Mouse (Mus musculus) embryonic facial prominence, embryonic 14.5 days (tissue): ENCODE measurements at regions not wholly inside any gene's neighbourhood (a gene's known extent, or its start where the extent isn't known, plus 50 kb on each side); places are given as distances from the start of the nearest gene placed in this dataset.
A peak's percentile ranks its signal among the peaks of the same experiment; 100 is the strongest.

Experiments
- ATAC-seq: fragments of 200-750 bp; cut with Nextera tagmentation; 2 replicates; pipeline ENCODE4 v1.8.0; 2017; ENCODE audit warnings: low read depth, moderate number of reproducible peaks, moderate TSS enrichment
- DNase-seq: peaks from one replicate; pipeline ENCODE4 v3.0.0-alpha.2; 2015; ENCODE audit warnings: low spot score
- H3K27ac ChIP-seq: fragments of 300-500 bp; sonication (generic); replicated peaks from 2 replicates; pipeline ENCODE4 v1.5.1; 2014; ENCODE audit warnings: low read depth, mild to moderate bottlenecking, low read length, moderate library complexity
- H3K27me3 ChIP-seq: fragments of 300-500 bp; sonication (generic); replicated peaks from 2 replicates; pipeline ENCODE4 v1.6.1; 2014; ENCODE audit warnings: low read length; ENCODE audit not compliant: control insufficient read depth, insufficient read depth
- H3K36me3 ChIP-seq: fragments of 300-500 bp; sonication (generic); 2 replicates; pipeline ENCODE4 v1.6.1; 2014; ENCODE audit warnings: low read length, mixed read lengths; ENCODE audit not compliant: control insufficient read depth, insufficient read depth
- H3K4me1 ChIP-seq: fragments of 300-500 bp; sonication (generic); 2 replicates; pipeline ENCODE4 v1.6.1; 2014; ENCODE audit warnings: antibody characterized with exemption, low read length; ENCODE audit not compliant: control insufficient read depth, insufficient read depth
- H3K4me2 ChIP-seq: fragments of 300-500 bp; sonication (generic); 2 replicates; pipeline ENCODE4 v1.6.1; 2014; ENCODE audit warnings: low read depth, mild to moderate bottlenecking, low read length, moderate library complexity, mixed read lengths
- H3K4me3 ChIP-seq: fragments of 300-500 bp; sonication (generic); 2 replicates; pipeline ENCODE4 v1.5.1; 2014; ENCODE audit warnings: low read depth, mild to moderate bottlenecking, low read length
- H3K9ac ChIP-seq: fragments of 300-500 bp; sonication (generic); 2 replicates; pipeline ENCODE4 v1.6.1; 2014; ENCODE audit warnings: low read depth, mild to moderate bottlenecking, low read length, moderate library complexity, mixed read lengths
- H3K9me3 ChIP-seq: fragments of 300-500 bp; sonication (generic); 2 replicates; pipeline ENCODE4 v1.6.1; 2016; ENCODE audit warnings: low read length; ENCODE audit not compliant: control insufficient read depth
- WGBS: fragments of 180-500 bp; shearing (Covaris S2); extraction: QIAGEN DNeasy Blood & Tissue Kit; methylation state at CpG from one replicate; pipeline ENCODE4 v1.1.7; 2014; 5-methylcytosine and 5-hydroxymethylcytosine counted together

GRCm38 (mm10) chr1:81950140-81950550, 282.8 kb upstream of the Gm9747 start:
- Histone ChIP-seq H3K4me3 (no peak overlapping the region), H3K36me3 (no peaks in the 10 kb centered on the region), H3K27me3 (no peaks in the 10 kb centered on the region), H3K9ac (no peak overlapping the region), H3K4me2 (no peak overlapping the region), H3K9me3 (no peaks in the 10 kb centered on the region), H3K4me1 (0 out of 2 replicates have a peak, but pooled peaks cover 3% of the 10 kb centered on the region), H3K27ac (no peak overlapping the region)
- DNase-seq (no peak), ATAC-seq (no peak)
- WGBS, result 44% methylated on average over 3 of the region's 3 CpGs

GRCm38 (mm10) chr1:81950853-81951252, 282.1 kb upstream of the Gm9747 start:
- no peak overlapping the region for H3K27ac ChIP-seq
- H3K27me3 ChIP-seq, result no peaks in the 10 kb centered on the region
- H3K9ac ChIP-seq, result no peak overlapping the region
- H3K4me2 ChIP-seq, result no peak overlapping the region
- no peaks in the 10 kb centered on the region for H3K4me1 ChIP-seq
- ATAC-seq (no peak), DNase-seq (no peak)
- H3K36me3 ChIP-seq, result no peaks in the 10 kb centered on the region
- no peak overlapping the region for H3K4me3 ChIP-seq
- H3K9me3 ChIP-seq, result no peaks in the 10 kb centered on the region
- WGBS, result 43% methylated on average over 1 of the region's 1 CpGs

- DNase-seq (no peak), ATAC-seq (no peak)
- Histone ChIP-seq H3K4me3 (no peak overlapping the region), H3K36me3 (no peaks in the 10 kb centered on the region), H3K4me1 (no peaks in the 10 kb centered on the region), H3K27me3 (no peaks in the 10 kb centered on the region), H3K9me3 (no peaks in the 10 kb centered on the region), H3K9ac (no peak overlapping the region), H3K27ac (no peak overlapping the region), H3K4me2 (no peak overlapping the region)
- WGBS, result 74% methylated on average over 4 of the region's 4 CpGs
These were observed 281.4 kb upstream of the Gm9747 start for GRCm38 (mm10) chr1:81951493-81952011.

DNA sequence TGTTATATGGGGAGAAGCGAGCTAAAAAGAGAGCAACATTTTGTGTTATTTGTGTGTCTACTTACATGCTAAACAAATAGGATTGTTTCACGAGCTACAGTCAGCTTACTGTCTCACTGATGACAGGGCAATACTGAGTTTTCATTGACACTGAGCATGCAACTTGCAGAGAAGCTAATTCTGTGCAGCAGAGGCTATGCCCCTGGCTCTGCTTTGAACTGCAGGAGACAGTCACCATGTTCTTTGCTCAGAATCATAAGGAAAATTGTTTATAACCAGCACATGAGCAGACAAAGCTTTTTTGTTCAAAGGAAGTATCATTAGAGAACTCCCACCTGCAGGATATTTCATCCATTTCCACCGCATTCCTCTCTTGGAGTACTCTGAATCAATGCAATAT, 280.8 kb upstream of the Gm9747 start:
- WGBS, result 60% methylated on average over 3 of the region's 3 CpGs
- H3K4me2 ChIP-seq, result no peak overlapping the region
- no peaks in the 10 kb centered on the region for H3K27me3 ChIP-seq
- ATAC-seq (no peak), DNase-seq (no peak)
- H3K4me1 ChIP-seq, result no peaks in the 10 kb centered on the region
- H3K9me3 ChIP-seq, result no peaks in the 10 kb centered on the region
- H3K27ac ChIP-seq, result no peak overlapping the region
- H3K36me3 ChIP-seq, result no peaks in the 10 kb centered on the region
- no peak overlapping the region for H3K9ac ChIP-seq
- no peak overlapping the region for H3K4me3 ChIP-seq

GRCm38 (mm10) chr1:81954507-81954906, 278.4 kb upstream of the Gm9747 start:
- ATAC-seq (no peak), DNase-seq (peak; percentile 39)
- Histone ChIP-seq H3K4me3 (no peak overlapping the region), H3K36me3 (no peaks in the 10 kb centered on the region), H3K4me1 (no peaks in the 10 kb centered on the region), H3K4me2 (no peak overlapping the region), H3K9me3 (no peaks in the 10 kb centered on the region), H3K27me3 (no peaks in the 10 kb centered on the region), H3K27ac (no peak overlapping the region), H3K9ac (no peak overlapping the region)
- 49% methylated on average over 2 of the region's 2 CpGs for WGBS

DNA sequence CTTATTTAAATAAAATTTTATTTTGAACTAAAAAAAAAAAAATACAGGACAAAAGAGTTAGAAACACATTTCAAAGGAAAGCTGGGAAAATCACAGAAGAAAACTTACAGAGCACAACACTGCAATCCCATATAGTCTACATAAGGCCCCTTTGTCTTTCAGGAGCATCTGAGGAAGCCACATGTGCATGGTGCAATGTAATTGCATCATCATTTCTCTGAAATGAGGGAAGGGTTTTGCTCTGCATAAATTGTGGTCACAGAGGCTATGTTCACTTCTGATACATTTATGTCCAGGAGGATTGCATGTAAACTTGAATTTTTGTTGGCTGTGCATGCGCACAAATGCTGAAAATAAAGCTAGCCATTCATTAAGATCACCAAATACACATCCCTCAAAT, 265.9 kb upstream of the Gm9747 start:
- no peak for ATAC-seq
- H3K27me3 ChIP-seq, result no peaks in the 10 kb centered on the region
- no peaks in the 10 kb centered on the region for H3K36me3 ChIP-seq
- no peak overlapping the region for H3K9ac ChIP-seq
- no peak for DNase-seq
- H3K4me3 ChIP-seq, result no peak overlapping the region
- H3K9me3 ChIP-seq, result no peaks in the 10 kb centered on the region
- H3K4me1 ChIP-seq, result no peaks in the 10 kb centered on the region; the same call in 1 of the 2 replicates
- WGBS, result 84% methylated on average over 1 of the region's 1 CpGs
- no peak overlapping the region for H3K4me2 ChIP-seq
- no peak overlapping the region for H3K27ac ChIP-seq

- H3K27me3 ChIP-seq, result no peaks in the 10 kb centered on the region
- ATAC-seq (no peak), DNase-seq (no peak)
- H3K4me1 ChIP-seq, result no peaks in the 10 kb centered on the region; the same call in 1 of the 2 replicates
- H3K36me3 ChIP-seq, result no peaks in the 10 kb centered on the region
- no peak overlapping the region for H3K27ac ChIP-seq
- WGBS, result 84% methylated on average over 1 of the region's 1 CpGs
- H3K4me2 ChIP-seq, result no peak overlapping the region
- no peaks in the 10 kb centered on the region for H3K9me3 ChIP-seq
- no peak overlapping the region for H3K4me3 ChIP-seq
- no peak overlapping the region for H3K9ac ChIP-seq
These were observed 265.1 kb upstream of the Gm9747 start for GRCm38 (mm10) chr1:81967746-81968295.

- 69% methylated on average over 5 of the region's 5 CpGs for WGBS
- ATAC-seq (peak; percentile 72), DNase-seq (peak; percentile 68)
These were observed 260.3 kb upstream of the Gm9747 start for GRCm38 (mm10) chr1:81972575-81972974.

GRCm38 (mm10) chr1:81973481-81973880, 259.4 kb upstream of the Gm9747 start:
- no peak for ATAC-seq
- no peak overlapping the region for H3K4me2 ChIP-seq
- no peak for DNase-seq
- no peak overlapping the region for H3K4me3 ChIP-seq
- no peaks in the 10 kb centered on the region for H3K4me1 ChIP-seq
- H3K36me3 ChIP-seq, result no peaks in the 10 kb centered on the region
- H3K9me3 ChIP-seq, result no peaks in the 10 kb centered on the region
- H3K27me3 ChIP-seq, result no peaks in the 10 kb centered on the region
- H3K27ac ChIP-seq, result no peak overlapping the region
- H3K9ac ChIP-seq, result no peak overlapping the region
- 88% methylated on average over 4 of the region's 4 CpGs for WGBS

More at GRCm38 (mm10) chr1:81972575-81972974, 260.3 kb upstream of the Gm9747 start:
- Histone ChIP-seq H3K36me3 (no peaks in the 10 kb centered on the region), H3K9ac (no peak overlapping the region), H3K4me3 (no peak overlapping the region), H3K27me3 (no peaks in the 10 kb centered on the region), H3K27ac (no peak overlapping the region), H3K9me3 (no peaks in the 10 kb centered on the region), H3K4me2 (no peak overlapping the region), H3K4me1 (no peaks in the 10 kb centered on the region)
